Mouse (Mus musculus) forebrain, embryonic 11.5 days (tissue): ENCODE measurements at regions not wholly inside any gene's neighbourhood (a gene's known extent, or its start where the extent isn't known, plus 50 kb on each side); places are given as distances from the start of the nearest gene placed in this dataset.

ENCODE experiments used
- ATAC-seq: fragments of 200-750 bp; cut with Nextera tagmentation; replicated peaks from 2 replicates; pipeline ENCODE4 v1.8.0; 2017; ENCODE audit warnings: moderate TSS enrichment; ENCODE audit not compliant: low FRiP score
- DNase-seq: peaks from one replicate; pipeline ENCODE4 v3.0.0-alpha.2; 2017; ENCODE audit warnings: low spot score
- H3K27ac ChIP-seq: fragments of 300-500 bp; sonication (generic); 2 replicates; pipeline ENCODE4 v1.5.1; 2014; ENCODE audit warnings: low read depth, low read length
- H3K27me3 ChIP-seq: fragments of 300-500 bp; sonication (generic); 2 replicates; pipeline ENCODE4 v1.6.1; 2014; ENCODE audit warnings: mild to moderate bottlenecking, low read length, mixed read lengths; ENCODE audit not compliant: control insufficient read depth, insufficient read depth
- H3K36me3 ChIP-seq: fragments of 300-500 bp; sonication (generic); 2 replicates; pipeline ENCODE4 v1.6.1; 2014; ENCODE audit warnings: mild to moderate bottlenecking, low read length, moderate library complexity, mixed read lengths; ENCODE audit not compliant: control insufficient read depth, insufficient read depth
- H3K4me1 ChIP-seq: fragments of 300-500 bp; sonication (generic); replicated peaks from 2 replicates; pipeline ENCODE4 v1.6.1; 2014; ENCODE audit warnings: low read length, mixed read lengths; ENCODE audit not compliant: control insufficient read depth, insufficient read depth
- H3K4me2 ChIP-seq: fragments of 300-500 bp; sonication (generic); 2 replicates; pipeline ENCODE4 v1.6.1; 2014; ENCODE audit warnings: low read depth, mild to moderate bottlenecking, low read length, moderate library complexity, mixed read lengths; ENCODE audit not compliant: severe bottlenecking
- H3K4me3 ChIP-seq: fragments of 300-500 bp; sonication (generic); 2 replicates; pipeline ENCODE4 v1.5.1; 2014; ENCODE audit warnings: low read depth, low read length
- H3K9ac ChIP-seq: fragments of 300-500 bp; sonication (generic); 2 replicates; pipeline ENCODE4 v1.6.1; 2014; ENCODE audit warnings: low read length
- H3K9me3 ChIP-seq: fragments of 300-500 bp; sonication (generic); 2 replicates; pipeline ENCODE4 v1.6.1; 2016; ENCODE audit warnings: low read length, mixed read lengths; ENCODE audit not compliant: control insufficient read depth
- WGBS: fragments of 180-500 bp; shearing (Covaris S2); extraction: QIAGEN DNeasy Blood & Tissue Kit; methylation state at CpG from one replicate; pipeline ENCODE4 v1.1.7; 2014; 5-methylcytosine and 5-hydroxymethylcytosine counted together

DNA sequence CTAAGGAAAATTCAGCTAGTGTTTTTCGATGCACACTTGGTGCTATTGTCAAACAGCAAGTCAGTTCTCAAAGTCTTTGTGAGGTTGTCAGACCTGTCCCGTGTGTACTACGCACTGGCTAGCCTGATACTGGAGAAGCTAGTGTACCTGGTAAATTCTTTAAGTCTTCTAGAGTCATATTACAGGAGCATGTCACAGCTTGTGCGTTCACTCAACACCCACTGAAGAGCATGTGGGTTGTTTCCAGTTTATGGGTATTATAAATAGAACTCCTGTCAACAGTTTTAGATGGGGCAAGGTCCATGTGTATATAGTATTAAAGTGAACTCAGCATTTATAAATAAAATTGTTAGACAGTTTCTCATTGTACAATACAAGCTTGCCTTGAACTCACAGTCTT, 50.9 kb upstream of the Cd2ap start:
- ATAC-seq, result no peak
- H3K4me2 ChIP-seq, result no peak overlapping the region

More for the DNA sequence above, 50.9 kb upstream of the Cd2ap start:
- Histone ChIP-seq H3K27ac (no peak overlapping the region), H3K4me1 (no peaks in the 10 kb centered on the region), H3K27me3 (no peaks in the 10 kb centered on the region), H3K4me3 (no peak overlapping the region), H3K9me3 (no peaks in the 10 kb centered on the region), H3K9ac (no peak overlapping the region), H3K36me3 (no peaks in the 10 kb centered on the region)
- DNase-seq, result no peak
- WGBS, result 84% methylated on average over 4 of the region's 4 CpGs
